Mouse (Mus musculus) heart, adult 2 months (tissue): ENCODE results near the gene Scamp5.

ENCODE experiments used
- CTCF ChIP-seq: fragments of 200-600 bp; IDR thresholded peaks from 2 replicates; pipeline ENCODE4 v1.8.1; 2022; ENCODE audit warnings: antibody characterized with exemption, mild to moderate bottlenecking, moderate library complexity
- EP300 ChIP-seq: fragments of 200-500 bp; IDR thresholded peaks from 2 replicates; pipeline ENCODE4 v1.6.1; 2011; ENCODE audit warnings: low read depth, low read length, control low read depth; ENCODE audit not compliant: insufficient read depth
- POLR2A ChIP-seq: fragments of 200-500 bp; IDR thresholded peaks from 2 replicates; pipeline ENCODE4 v1.6.1; 2011; ENCODE audit warnings: mild to moderate bottlenecking, low read depth, low read length, control low read depth; ENCODE audit not compliant: insufficient read depth

- no peak for TF ChIP-seq POLR2A
- no peak for TF ChIP-seq CTCF
- no peak for TF ChIP-seq EP300
Measured at GRCm38 (mm10) chr9:57392892-57393291, 75.0 kb downstream of the Scamp5 start.
